Mouse (Mus musculus) heart, embryonic 11.5 days (tissue): Measurements from ENCODE around the gene Tex44. TPM values are rescaled to one million over a fixed set of nuclear protein-coding genes. Genes with fewer than 3 reads are reported as not detected.

Source experiments
- ATAC-seq: fragments of 200-750 bp; cut with Nextera tagmentation; replicated peaks from 2 replicates; pipeline ENCODE4 v1.8.0; 2017; ENCODE audit warnings: moderate library complexity; ENCODE audit not compliant: insufficient number of reproducible peaks, low FRiP score, low TSS enrichment
- H3K27ac ChIP-seq: fragments of 300-500 bp; sonication (generic); 2 replicates; pipeline ENCODE4 v1.5.1; 2014; ENCODE audit warnings: mild to moderate bottlenecking, low read depth, low read length
- H3K27me3 ChIP-seq: fragments of 300-500 bp; sonication (generic); 2 replicates; pipeline ENCODE4 v1.6.1; 2014; ENCODE audit warnings: mild to moderate bottlenecking, low read length, mixed read lengths; ENCODE audit not compliant: control insufficient read depth, insufficient read depth
- H3K36me3 ChIP-seq: fragments of 300-500 bp; sonication (generic); 2 replicates; pipeline ENCODE4 v1.6.1; 2014; ENCODE audit warnings: mild to moderate bottlenecking, low read length, moderate library complexity, mixed read lengths; ENCODE audit not compliant: control insufficient read depth, insufficient read depth
- H3K4me1 ChIP-seq: fragments of 300-500 bp; sonication (generic); 2 replicates; pipeline ENCODE4 v1.6.1; 2014; ENCODE audit warnings: low read length; ENCODE audit not compliant: control insufficient read depth, insufficient read depth
- H3K4me2 ChIP-seq: fragments of 300-500 bp; sonication (generic); 2 replicates; pipeline ENCODE4 v1.6.1; 2014; ENCODE audit warnings: mild to moderate bottlenecking, moderate library complexity
- H3K4me3 ChIP-seq: fragments of 300-500 bp; sonication (generic); 2 replicates; pipeline ENCODE4 v1.5.1; 2014; ENCODE audit warnings: low read depth, low read length
- H3K9ac ChIP-seq: fragments of 300-500 bp; sonication (generic); 2 replicates; pipeline ENCODE4 v1.6.1; 2014; ENCODE audit warnings: mild to moderate bottlenecking, low read depth, low read length, moderate library complexity
- H3K9me3 ChIP-seq: fragments of 300-500 bp; sonication (generic); replicated peaks from 2 replicates; pipeline ENCODE4 v1.6.1; 2016; ENCODE audit warnings: low read length; ENCODE audit not compliant: control insufficient read depth
- WGBS: fragments of 180-500 bp; shearing (Covaris S2); extraction: QIAGEN DNeasy Blood & Tissue Kit; methylation state at CpG from one replicate; pipeline ENCODE4 v1.1.7; 2014; ENCODE audit not compliant: insufficient replicate concordance; 5-methylcytosine and 5-hydroxymethylcytosine counted together
- polyA plus RNA-seq: library from polyadenylated mRNA; unstranded; fragments of >200 nt; fragmentation: Nextera tagmentation; extraction: Ambion mirVana; gene quantifications from 2 replicates; pipeline ENCODE4 v1.2.1, GENCODE M21; 2014

Tex44 gene
- polyA plus RNA-seq, 1 experiment from 2014 or later = not detected

- Histone ChIP-seq H3K27ac (no peak overlapping the region), H3K4me3 (no peak overlapping the region), H3K4me2 (no peak overlapping the region), H3K4me1 (peaks cover 17% of the 10 kb centered on the region), H3K27me3 (no peaks in the 10 kb centered on the region), H3K9me3 (no peaks in the 10 kb centered on the region), H3K9ac (no peak overlapping the region), H3K36me3 (no peaks in the 10 kb centered on the region)
- no peak for ATAC-seq
- 52% methylated on average over 2 of the region's 2 CpGs for WGBS
These were observed 3.9 kb downstream of the Tex44 start for GRCm38 (mm10) chr1:86430056-86430455.

GRCm38 (mm10) chr1:86432778-86433177, 6.6 kb downstream of the Tex44 start:
- 50% methylated on average over 4 of the region's 4 CpGs for WGBS
- Histone ChIP-seq H3K36me3 (no peaks in the 10 kb centered on the region), H3K4me1 (peaks cover 35% of the 10 kb centered on the region), H3K9me3 (no peaks in the 10 kb centered on the region), H3K4me3 (no peak overlapping the region), H3K27ac (no peak overlapping the region), H3K9ac (no peak overlapping the region), H3K4me2 (no peak overlapping the region), H3K27me3 (no peaks in the 10 kb centered on the region)
- no peak for ATAC-seq

- Histone ChIP-seq H3K27ac (peak overlapping the region; percentile 100), H3K9ac (no peak overlapping the region; the same call in 1 of the 2 replicates), H3K27me3 (no peaks in the 10 kb centered on the region), H3K4me3 (no peak overlapping the region), H3K36me3 (no peaks in the 10 kb centered on the region), H3K9me3 (no peaks in the 10 kb centered on the region), H3K4me2 (peak overlapping the region; percentile 88; the same call in 1 of the 2 replicates), H3K4me1 (peaks cover 40% of the 10 kb centered on the region)
- no peak for ATAC-seq
- WGBS = 84% methylated on average over 7 of the region's 7 CpGs
These were observed 7.2 kb downstream of the Tex44 start for GRCm38 (mm10) chr1:86433359-86433758.

GRCm38 (mm10) chr1:86434001-86434400, 7.9 kb downstream of the Tex44 start:
- Histone ChIP-seq H3K4me2 (peak overlapping the region; percentile 88), H3K9me3 (no peaks in the 10 kb centered on the region), H3K9ac (peak overlapping the region; percentile 79), H3K27me3 (no peaks in the 10 kb centered on the region), H3K36me3 (no peaks in the 10 kb centered on the region), H3K27ac (peak overlapping the region; percentile 100), H3K4me3 (peak overlapping the region; percentile 50), H3K4me1 (peaks cover 41% of the 10 kb centered on the region)
- peak; percentile 20; the same call in 1 of the 2 replicates for ATAC-seq
- 2% methylated on average over 12 of the region's 12 CpGs for WGBS

- peak overlapping the region; percentile 88 for H3K9ac ChIP-seq
- peak overlapping the region; percentile 100 for H3K27ac ChIP-seq
- H3K4me3 ChIP-seq = peak overlapping the region; percentile 50
- H3K4me1 ChIP-seq = peaks cover 47% of the 10 kb centered on the region
- 4% methylated on average over 46 of the region's 46 CpGs for WGBS
- H3K4me2 ChIP-seq = peak overlapping the region; percentile 88
- H3K9me3 ChIP-seq = no peaks in the 10 kb centered on the region
- no peaks in the 10 kb centered on the region for H3K36me3 ChIP-seq
- no peaks in the 10 kb centered on the region for H3K27me3 ChIP-seq
- peak; percentile 92 for ATAC-seq
These were observed 8.5 kb downstream of the Tex44 start for GRCm38 (mm10) chr1:86434439-86435201.

GRCm38 (mm10) chr1:86435302-86435821, 9.2 kb downstream of the Tex44 start:
- H3K4me2 ChIP-seq = peak overlapping the region; percentile 88
- no peaks in the 10 kb centered on the region for H3K27me3 ChIP-seq
- H3K27ac ChIP-seq = peak overlapping the region; percentile 100
- H3K9ac ChIP-seq = peak overlapping the region; percentile 88
- WGBS = 25% methylated on average over 13 of the region's 13 CpGs
- H3K36me3 ChIP-seq = no peaks in the 10 kb centered on the region
- no peak for ATAC-seq
- peaks cover 55% of the 10 kb centered on the region for H3K4me1 ChIP-seq
- no peaks in the 10 kb centered on the region for H3K9me3 ChIP-seq
- no peak overlapping the region; the same call in 1 of the 2 replicates for H3K4me3 ChIP-seq

GRCm38 (mm10) chr1:86437219-86438013, 11.3 kb downstream of the Tex44 start:
- 66% methylated on average over 9 of the region's 9 CpGs for WGBS
- H3K4me3 ChIP-seq = no peak overlapping the region
- H3K9me3 ChIP-seq = no peaks in the 10 kb centered on the region
- peaks cover 56% of the 10 kb centered on the region for H3K4me1 ChIP-seq
- H3K27me3 ChIP-seq = no peaks in the 10 kb centered on the region
- no peak overlapping the region for H3K4me2 ChIP-seq
- peak overlapping the region; percentile 47; the same call in 1 of the 2 replicates for H3K27ac ChIP-seq
- no peak for ATAC-seq
- 0 out of 2 replicates have a peak overlapping the region, but pooled peaks have one; percentile 18 for H3K9ac ChIP-seq
- no peaks in the 10 kb centered on the region for H3K36me3 ChIP-seq

GRCm38 (mm10) chr1:86438014-86438319, 11.8 kb downstream of the Tex44 start:
- 45% methylated on average over 6 of the region's 6 CpGs for WGBS
- 0 out of 2 replicates have a peak overlapping the region, but pooled peaks have one; percentile 18 for H3K9ac ChIP-seq
- H3K9me3 ChIP-seq = no peaks in the 10 kb centered on the region
- no peak overlapping the region for H3K4me3 ChIP-seq
- H3K4me1 ChIP-seq = peaks cover 58% of the 10 kb centered on the region
- H3K27me3 ChIP-seq = no peaks in the 10 kb centered on the region
- H3K4me2 ChIP-seq = no peak overlapping the region
- H3K27ac ChIP-seq = peak overlapping the region; percentile 47; the same call in 1 of the 2 replicates
- no peaks in the 10 kb centered on the region for H3K36me3 ChIP-seq
- ATAC-seq = no peak
